Mouse (Mus musculus) neural tube, embryonic 15.5 days (tissue): ENCODE data around the gene Vdr. TPM values are rescaled to one million over a fixed set of nuclear protein-coding genes. Genes with fewer than 3 reads are reported as not detected.

Source experiments
- ATAC-seq: fragments of 200-750 bp; cut with Nextera tagmentation; 2 replicates; pipeline ENCODE4 v1.8.0; 2017; ENCODE audit warnings: mild to moderate bottlenecking, moderate TSS enrichment, moderate library complexity; ENCODE audit not compliant: low FRiP score
- H3K27ac ChIP-seq: fragments of 300-500 bp; sonication (generic); replicated peaks from 2 replicates; pipeline ENCODE4 v1.5.1; 2015; ENCODE audit warnings: mild to moderate bottlenecking, inconsistent platforms
- H3K27me3 ChIP-seq: fragments of 300-500 bp; sonication (generic); replicated peaks from 2 replicates; pipeline ENCODE4 v1.6.1; 2015; ENCODE audit warnings: inconsistent platforms
- H3K36me3 ChIP-seq: fragments of 300-500 bp; sonication (generic); 2 replicates; pipeline ENCODE4 v1.6.1; 2015; ENCODE audit warnings: inconsistent platforms
- H3K4me1 ChIP-seq: fragments of 300-500 bp; sonication (generic); 2 replicates; pipeline ENCODE4 v1.6.1; 2015; ENCODE audit warnings: inconsistent platforms
- H3K4me2 ChIP-seq: fragments of 300-500 bp; sonication (generic); 2 replicates; pipeline ENCODE4 v1.6.1; 2015; ENCODE audit warnings: inconsistent platforms, mild to moderate bottlenecking, moderate library complexity
- H3K4me3 ChIP-seq: fragments of 300-500 bp; sonication (generic); replicated peaks from 2 replicates; pipeline ENCODE4 v1.5.1; 2015; ENCODE audit warnings: mild to moderate bottlenecking, inconsistent platforms
- H3K9ac ChIP-seq: fragments of 300-500 bp; sonication (generic); replicated peaks from 2 replicates; pipeline ENCODE4 v1.6.1; 2015; ENCODE audit warnings: mild to moderate bottlenecking, inconsistent platforms
- H3K9me3 ChIP-seq: fragments of 300-500 bp; sonication (generic); replicated peaks from 2 replicates; pipeline ENCODE4 v1.6.1; 2016; ENCODE audit warnings: inconsistent platforms
- WGBS: fragments of 180-500 bp; shearing (Covaris S2); methylation state at CpG from one replicate; pipeline ENCODE4 v1.1.7; 2015; ENCODE audit warnings: mixed read lengths; 5-methylcytosine and 5-hydroxymethylcytosine counted together
- polyA plus RNA-seq: library from polyadenylated mRNA; unstranded; fragments of >200 nt; fragmentation: Nextera tagmentation; extraction: Ambion mirVana; gene quantifications from 2 replicates; pipeline ENCODE4 v1.2.1, GENCODE M21; 2015

Vdr gene
- polyA plus RNA-seq, 1 experiment from 2014 or later, result 0.17 TPM

DNA sequence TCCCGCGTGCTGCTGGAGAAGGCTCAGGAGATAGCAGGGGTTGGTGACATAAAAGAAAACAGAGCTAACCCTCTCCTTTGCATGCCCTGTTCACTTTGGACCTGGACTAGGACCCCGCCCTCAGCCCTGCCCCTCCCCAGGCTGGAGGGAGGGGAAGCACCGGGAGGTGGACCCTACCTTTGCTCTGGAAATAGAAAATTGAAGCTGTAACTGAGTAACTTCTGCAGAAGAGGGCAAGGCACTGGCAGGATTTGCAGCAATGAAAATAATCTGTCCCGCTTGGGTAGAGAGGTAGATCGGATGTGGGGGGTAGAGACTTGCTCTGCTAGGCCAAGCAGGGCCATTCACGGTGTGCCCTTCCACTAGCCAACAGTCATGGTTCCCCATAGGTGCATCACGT is 32.9 kb upstream of the Vdr start:
- H3K9ac ChIP-seq, result no peak overlapping the region
- no peak for ATAC-seq
- no peaks in the 10 kb centered on the region for H3K27me3 ChIP-seq
- H3K4me1 ChIP-seq, result no peaks in the 10 kb centered on the region
- no peaks in the 10 kb centered on the region for H3K9me3 ChIP-seq
- H3K36me3 ChIP-seq, result no peaks in the 10 kb centered on the region
- H3K27ac ChIP-seq, result no peak overlapping the region
- H3K4me3 ChIP-seq, result no peak overlapping the region
- WGBS, result 87% methylated on average over 8 of the region's 8 CpGs
- H3K4me2 ChIP-seq, result no peak overlapping the region

DNA sequence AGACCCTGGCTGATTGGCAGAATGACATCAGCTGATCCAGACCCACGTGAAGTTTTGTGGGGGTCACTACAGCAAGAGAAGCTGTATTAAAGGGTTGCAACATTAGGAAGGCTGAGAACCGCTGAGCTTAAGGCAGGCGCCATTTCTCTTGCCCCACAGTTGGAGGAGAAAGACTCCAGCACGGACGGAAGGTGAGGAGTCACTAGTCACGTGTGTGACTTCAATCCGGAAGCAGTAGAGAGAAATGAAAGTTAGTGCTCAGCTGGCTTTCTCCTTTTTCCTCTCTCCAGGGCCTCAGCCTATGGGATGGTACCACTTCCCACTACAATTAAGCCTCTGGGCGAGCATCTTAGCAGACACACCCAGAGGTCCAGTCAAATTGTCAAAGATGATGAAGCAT is 32.1 kb upstream of the Vdr start:
- Histone ChIP-seq H3K4me3 (no peak overlapping the region), H3K9me3 (no peaks in the 10 kb centered on the region)
- WGBS, result 88% methylated on average over 8 of the region's 8 CpGs

DNA sequence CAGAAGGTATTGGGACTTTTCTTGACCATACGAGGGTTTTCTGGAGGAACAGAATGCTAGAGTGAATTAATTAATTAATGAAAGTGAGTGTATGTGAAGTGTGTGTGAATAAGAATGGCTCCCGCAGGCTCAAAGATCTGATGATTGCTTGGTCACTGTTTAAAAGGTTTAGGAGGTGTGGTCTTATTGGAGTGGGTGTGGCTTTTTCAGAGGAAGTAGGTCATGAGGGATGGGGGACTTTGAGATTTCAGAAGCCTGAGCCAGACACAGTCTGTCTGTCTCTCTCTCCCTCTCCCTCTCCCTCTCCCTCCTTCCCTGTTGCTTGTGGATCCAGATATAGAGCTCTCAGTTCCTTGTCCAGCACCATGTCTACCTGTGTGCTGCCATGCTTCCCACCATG is 30.9 kb upstream of the Vdr start:
- Histone ChIP-seq H3K9ac (no peak overlapping the region), H3K27me3 (no peaks in the 10 kb centered on the region), H3K27ac (no peak overlapping the region), H3K36me3 (no peaks in the 10 kb centered on the region), H3K4me3 (no peak overlapping the region), H3K4me1 (no peaks in the 10 kb centered on the region), H3K9me3 (no peaks in the 10 kb centered on the region), H3K4me2 (no peak overlapping the region)
- no peak for ATAC-seq
- WGBS, result 95% methylated on average over 2 of the region's 2 CpGs

More for the DNA sequence above, 32.1 kb upstream of the Vdr start:
- H3K36me3 ChIP-seq, result no peaks in the 10 kb centered on the region
- no peak overlapping the region for H3K9ac ChIP-seq
- no peak for ATAC-seq
- H3K27me3 ChIP-seq, result no peaks in the 10 kb centered on the region
- no peak overlapping the region for H3K27ac ChIP-seq
- no peaks in the 10 kb centered on the region for H3K4me1 ChIP-seq
- no peak overlapping the region for H3K4me2 ChIP-seq

DNA sequence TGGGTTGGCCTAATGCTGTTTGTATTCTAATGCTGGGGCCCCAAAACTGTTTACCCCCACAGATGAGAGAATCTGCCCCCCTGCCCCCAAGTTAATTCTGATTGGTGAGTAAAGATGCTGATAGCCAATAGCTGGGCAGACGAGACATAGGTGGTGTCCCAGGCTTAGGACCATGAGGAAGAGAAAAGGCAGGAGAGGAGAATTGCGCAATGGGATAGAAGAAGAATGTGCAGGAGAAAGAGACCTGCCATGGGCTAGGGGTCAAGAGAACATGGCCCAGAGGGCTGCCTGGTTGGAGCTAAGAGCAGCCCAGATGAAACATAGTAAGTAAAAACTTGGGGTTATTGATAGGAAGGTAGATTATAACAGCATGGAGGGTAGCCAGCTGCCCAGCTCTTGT is 29.7 kb upstream of the Vdr start:
- H3K4me3 ChIP-seq, result no peak overlapping the region
- H3K27me3 ChIP-seq, result no peaks in the 10 kb centered on the region
- H3K27ac ChIP-seq, result no peak overlapping the region
- no peaks in the 10 kb centered on the region for H3K9me3 ChIP-seq
- no peak for ATAC-seq
- no peak overlapping the region for H3K9ac ChIP-seq
- H3K36me3 ChIP-seq, result no peaks in the 10 kb centered on the region
- WGBS, result 92% methylated on average over 2 of the region's 2 CpGs
- no peak overlapping the region for H3K4me2 ChIP-seq
- no peaks in the 10 kb centered on the region for H3K4me1 ChIP-seq

DNA sequence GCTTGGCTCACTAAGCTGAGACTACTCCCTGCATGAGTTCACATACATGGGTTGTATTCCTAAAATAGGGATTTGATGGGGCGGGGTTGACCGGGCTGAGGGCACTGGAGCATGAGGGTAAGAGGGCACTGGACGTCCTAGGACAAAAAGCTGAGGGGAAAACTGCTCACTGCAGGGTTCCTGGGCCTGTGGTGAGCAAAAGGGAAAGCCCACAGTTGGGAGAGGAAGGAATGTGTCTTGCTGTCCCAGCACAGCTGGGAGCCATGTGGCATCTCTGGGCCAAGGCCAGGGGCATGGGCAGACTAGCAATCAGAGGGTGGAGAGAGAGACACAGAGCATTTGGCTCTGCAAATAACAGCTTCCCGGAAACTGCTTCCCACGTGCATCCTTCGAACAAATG is 28.1 kb upstream of the Vdr start:
- no peaks in the 10 kb centered on the region for H3K27me3 ChIP-seq
- no peak overlapping the region for H3K9ac ChIP-seq
- no peaks in the 10 kb centered on the region for H3K9me3 ChIP-seq
- no peak for ATAC-seq
- no peaks in the 10 kb centered on the region for H3K36me3 ChIP-seq
- no peaks in the 10 kb centered on the region for H3K4me1 ChIP-seq
- WGBS, result 66% methylated on average over 6 of the region's 6 CpGs
- H3K27ac ChIP-seq, result no peak overlapping the region
- H3K4me2 ChIP-seq, result no peak overlapping the region
- H3K4me3 ChIP-seq, result no peak overlapping the region

DNA sequence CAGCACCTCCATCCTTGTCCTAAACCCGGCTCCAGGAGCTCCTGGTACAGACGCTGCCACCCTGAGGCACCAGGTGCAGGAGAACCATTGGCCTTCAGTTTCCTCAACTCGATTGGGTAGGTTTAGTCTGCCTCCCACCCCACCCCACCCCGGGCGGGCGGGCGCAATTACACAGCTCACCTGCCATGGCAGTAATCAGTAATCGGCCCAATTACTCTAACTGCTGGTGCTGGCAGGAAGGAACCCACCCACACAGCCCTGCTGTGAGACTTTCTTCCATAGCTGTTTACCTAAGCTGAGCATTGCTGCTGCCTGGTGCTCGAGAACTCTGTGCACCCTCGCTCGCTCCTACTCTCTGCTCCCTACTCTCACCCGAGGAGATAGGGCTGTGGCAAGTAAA is 22.0 kb upstream of the Vdr start:
- Histone ChIP-seq H3K4me2 (no peak overlapping the region), H3K4me1 (no peaks in the 10 kb centered on the region), H3K27me3 (no peaks in the 10 kb centered on the region), H3K9ac (no peak overlapping the region), H3K4me3 (no peak overlapping the region), H3K36me3 (no peaks in the 10 kb centered on the region), H3K9me3 (no peaks in the 10 kb centered on the region), H3K27ac (no peak overlapping the region)
- ATAC-seq, result no peak
- WGBS, result 82% methylated on average over 12 of the region's 12 CpGs

DNA sequence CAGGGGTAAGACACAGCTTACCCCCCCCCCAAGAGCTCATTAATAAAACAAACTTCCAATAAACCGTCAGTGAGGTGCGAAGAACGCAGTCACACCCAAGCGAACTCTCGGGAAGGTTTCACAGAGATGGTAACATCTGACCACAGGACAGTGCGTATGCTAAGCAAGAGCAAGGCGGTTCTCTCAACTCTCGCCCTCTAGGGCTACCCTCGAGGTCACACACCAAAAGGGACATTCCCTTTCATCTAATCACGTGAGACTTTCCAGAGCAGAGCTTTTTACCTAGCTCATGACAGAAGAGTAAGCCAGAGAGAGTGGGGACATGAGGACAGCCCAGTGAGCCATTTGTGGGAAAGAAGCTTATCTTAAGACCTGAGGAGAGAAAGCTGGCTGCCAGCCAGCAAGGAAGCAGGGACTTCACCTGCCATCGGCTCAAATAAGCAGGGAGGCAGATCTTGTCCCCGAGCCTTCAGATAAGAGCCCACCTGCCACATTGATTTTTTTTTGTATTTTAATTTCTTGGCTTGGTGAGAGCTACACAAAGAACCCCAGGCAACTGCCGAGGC is 18.9 kb upstream of the Vdr start:
- H3K27me3 ChIP-seq, result no peaks in the 10 kb centered on the region
- 75% methylated on average over 13 of the region's 13 CpGs for WGBS
- H3K27ac ChIP-seq, result no peak overlapping the region
- H3K4me2 ChIP-seq, result no peak overlapping the region
- H3K4me1 ChIP-seq, result no peaks in the 10 kb centered on the region
- no peaks in the 10 kb centered on the region for H3K9me3 ChIP-seq
- no peak for ATAC-seq
- no peaks in the 10 kb centered on the region for H3K36me3 ChIP-seq
- H3K4me3 ChIP-seq, result no peak overlapping the region
- no peak overlapping the region for H3K9ac ChIP-seq

DNA sequence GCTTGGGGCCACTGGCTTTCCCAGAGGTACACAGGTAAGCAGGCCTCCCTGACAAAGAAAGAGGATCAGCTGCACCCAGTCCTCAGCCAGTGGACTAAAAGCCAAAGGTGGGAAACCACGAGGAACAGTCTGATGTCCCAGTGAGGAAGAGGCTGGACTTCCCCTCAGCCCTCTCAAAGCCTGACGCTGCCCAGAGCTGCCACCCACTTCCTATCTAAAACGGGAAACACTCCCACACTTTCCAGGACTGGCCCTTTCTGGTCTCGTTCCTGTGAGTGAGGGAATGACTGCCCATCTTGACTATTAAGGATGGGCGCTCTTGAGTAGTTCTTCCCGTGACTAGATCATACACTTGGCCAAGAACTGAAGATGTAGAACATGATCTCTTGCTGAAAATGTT is 17.4 kb upstream of the Vdr start:
- 83% methylated on average over 6 of the region's 6 CpGs for WGBS
- no peaks in the 10 kb centered on the region for H3K9me3 ChIP-seq
- no peak overlapping the region for H3K27ac ChIP-seq
- H3K4me2 ChIP-seq, result no peak overlapping the region
- no peaks in the 10 kb centered on the region for H3K36me3 ChIP-seq
- no peaks in the 10 kb centered on the region for H3K27me3 ChIP-seq
- no peaks in the 10 kb centered on the region for H3K4me1 ChIP-seq
- no peak overlapping the region for H3K4me3 ChIP-seq
- no peak for ATAC-seq
- no peak overlapping the region for H3K9ac ChIP-seq

DNA sequence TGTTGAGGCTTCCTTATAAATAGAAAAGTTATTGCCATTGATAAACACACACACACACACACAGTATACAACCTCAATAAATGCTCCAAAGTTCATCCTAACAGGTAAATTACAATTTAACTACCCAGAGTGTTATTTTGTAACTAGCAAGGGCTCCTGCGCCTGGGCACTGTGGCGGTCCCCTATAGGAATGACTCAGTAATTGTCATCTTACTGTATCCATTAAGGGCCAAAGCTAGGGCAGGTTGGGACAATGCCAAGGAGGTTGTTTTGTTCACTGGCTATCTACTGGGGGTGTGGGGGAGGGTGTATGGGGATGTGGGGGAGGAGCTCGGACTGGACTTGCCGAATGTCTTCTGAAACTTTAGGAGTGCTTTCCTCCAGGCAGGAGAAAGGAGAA is 16.6 kb upstream of the Vdr start:
- Histone ChIP-seq H3K27ac (no peak overlapping the region), H3K27me3 (no peaks in the 10 kb centered on the region), H3K4me2 (no peak overlapping the region), H3K36me3 (no peaks in the 10 kb centered on the region), H3K9me3 (no peaks in the 10 kb centered on the region), H3K4me3 (no peak overlapping the region), H3K9ac (no peak overlapping the region), H3K4me1 (no peaks in the 10 kb centered on the region)
- ATAC-seq, result no peak
- 56% methylated on average over 4 of the region's 4 CpGs for WGBS

DNA sequence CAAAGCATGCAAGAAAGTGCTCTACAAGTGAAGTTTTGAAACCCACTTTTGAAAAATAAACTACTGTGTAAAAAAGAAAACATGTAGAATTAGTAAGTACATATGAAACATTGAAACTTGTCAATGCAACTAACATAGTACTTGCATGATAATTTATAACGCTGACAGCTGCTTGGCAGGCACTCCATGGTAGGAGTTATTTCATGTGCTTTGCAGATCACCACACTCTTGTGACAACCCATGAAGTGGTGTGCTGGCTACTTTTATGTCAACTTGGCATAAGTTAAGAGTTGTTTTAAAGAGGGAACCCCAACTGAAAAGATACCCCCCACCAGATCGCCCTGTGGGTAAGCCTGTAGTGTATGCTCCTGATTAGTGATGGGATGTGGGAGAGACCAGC is 12.0 kb upstream of the Vdr start:
- Histone ChIP-seq H3K4me1 (no peaks in the 10 kb centered on the region), H3K4me2 (no peak overlapping the region), H3K4me3 (no peak overlapping the region), H3K27ac (no peak overlapping the region), H3K27me3 (no peaks in the 10 kb centered on the region), H3K9ac (no peak overlapping the region), H3K9me3 (no peaks in the 10 kb centered on the region), H3K36me3 (no peaks in the 10 kb centered on the region)
- WGBS, result 94% methylated on average over 2 of the region's 2 CpGs
- no peak for ATAC-seq

DNA sequence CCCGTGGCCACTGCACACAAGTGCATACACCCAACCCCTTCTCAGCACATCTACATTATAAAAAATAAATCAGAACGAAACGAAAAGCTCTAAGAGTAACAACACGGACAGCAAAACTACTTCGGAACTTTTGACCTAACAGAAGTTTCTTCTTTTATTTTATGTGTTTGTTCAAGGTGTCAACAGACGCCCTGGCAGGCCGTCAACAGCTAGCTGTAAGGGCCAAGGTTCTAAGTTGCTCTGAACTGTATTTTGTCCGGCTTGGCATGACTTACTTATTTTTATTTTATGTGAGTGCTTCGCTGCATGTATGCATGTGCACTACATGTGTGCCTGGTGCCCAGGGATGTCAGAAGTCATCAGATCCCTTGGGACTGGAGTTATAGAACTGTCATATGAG is 11.4 kb upstream of the Vdr start:
- no peak for ATAC-seq
- Histone ChIP-seq H3K4me3 (no peak overlapping the region), H3K27ac (no peak overlapping the region), H3K4me1 (no peaks in the 10 kb centered on the region), H3K9ac (no peak overlapping the region), H3K9me3 (no peaks in the 10 kb centered on the region), H3K27me3 (no peaks in the 10 kb centered on the region), H3K36me3 (no peaks in the 10 kb centered on the region), H3K4me2 (no peak overlapping the region)
- 94% methylated on average over 9 of the region's 9 CpGs for WGBS

DNA sequence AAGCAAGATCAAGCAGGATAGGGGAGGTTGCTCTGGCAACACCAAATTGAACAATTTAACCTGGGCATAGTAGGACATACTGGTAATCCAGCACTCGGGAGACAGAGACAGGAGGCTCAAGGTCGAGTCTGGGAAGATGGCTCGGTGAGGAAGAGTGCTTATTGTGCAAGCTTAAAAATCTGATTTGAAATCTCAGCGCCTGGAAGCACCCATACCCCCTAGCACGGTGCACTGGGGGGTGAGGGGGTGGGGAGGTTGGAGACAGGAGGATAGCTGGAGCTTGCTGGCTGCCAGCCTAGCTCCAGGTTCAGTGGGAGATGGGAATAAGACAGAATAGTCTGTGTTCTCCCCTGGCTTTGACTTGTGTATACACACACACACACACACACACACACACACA is 9.9 kb upstream of the Vdr start:
- no peaks in the 10 kb centered on the region for H3K36me3 ChIP-seq
- no peaks in the 10 kb centered on the region for H3K4me1 ChIP-seq
- 76% methylated on average over 5 of the region's 5 CpGs for WGBS
- no peaks in the 10 kb centered on the region for H3K27me3 ChIP-seq
- H3K9me3 ChIP-seq, result no peaks in the 10 kb centered on the region
- no peak overlapping the region for H3K4me3 ChIP-seq
- no peak overlapping the region for H3K9ac ChIP-seq
- no peak overlapping the region for H3K27ac ChIP-seq
- ATAC-seq, result no peak
- no peak overlapping the region for H3K4me2 ChIP-seq

DNA sequence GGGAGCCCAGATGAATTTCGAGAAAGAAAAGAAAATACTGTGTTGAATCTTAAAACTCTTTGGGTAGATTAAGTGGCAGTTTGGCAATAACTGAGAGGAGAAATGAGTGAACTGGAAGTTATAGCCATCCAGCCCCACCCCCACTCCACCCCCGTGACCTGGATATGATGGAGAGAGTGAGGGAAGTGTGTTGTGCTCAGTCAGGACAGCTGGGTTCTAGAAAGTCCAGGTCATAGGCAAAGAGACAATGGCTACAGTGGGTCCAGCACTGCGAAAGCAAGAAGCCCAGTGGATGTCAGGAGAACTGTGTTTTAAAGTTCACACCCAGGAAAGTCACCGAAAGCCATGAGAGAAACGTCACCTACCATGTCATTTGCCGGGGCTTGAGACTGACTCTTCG is 8.8 kb upstream of the Vdr start:
- no peak overlapping the region for H3K4me3 ChIP-seq
- no peaks in the 10 kb centered on the region for H3K36me3 ChIP-seq
- 88% methylated on average over 7 of the region's 7 CpGs for WGBS
- no peak for ATAC-seq
- H3K27ac ChIP-seq, result no peak overlapping the region
- no peaks in the 10 kb centered on the region for H3K9me3 ChIP-seq
- H3K27me3 ChIP-seq, result no peaks in the 10 kb centered on the region
- H3K9ac ChIP-seq, result no peak overlapping the region
- H3K4me1 ChIP-seq, result no peaks in the 10 kb centered on the region
- H3K4me2 ChIP-seq, result no peak overlapping the region
